Mouse (Mus musculus): Measurements from ENCODE around the gene Shcbp1l. TPM values are rescaled to one million over a fixed set of nuclear protein-coding genes. Genes with fewer than 3 reads are reported as not detected.

Gene Shcbp1l
- total and polyA plus RNA-seq, 3 experiments: 0.59 to 1.6 TPM; not detected in 1

DNA sequence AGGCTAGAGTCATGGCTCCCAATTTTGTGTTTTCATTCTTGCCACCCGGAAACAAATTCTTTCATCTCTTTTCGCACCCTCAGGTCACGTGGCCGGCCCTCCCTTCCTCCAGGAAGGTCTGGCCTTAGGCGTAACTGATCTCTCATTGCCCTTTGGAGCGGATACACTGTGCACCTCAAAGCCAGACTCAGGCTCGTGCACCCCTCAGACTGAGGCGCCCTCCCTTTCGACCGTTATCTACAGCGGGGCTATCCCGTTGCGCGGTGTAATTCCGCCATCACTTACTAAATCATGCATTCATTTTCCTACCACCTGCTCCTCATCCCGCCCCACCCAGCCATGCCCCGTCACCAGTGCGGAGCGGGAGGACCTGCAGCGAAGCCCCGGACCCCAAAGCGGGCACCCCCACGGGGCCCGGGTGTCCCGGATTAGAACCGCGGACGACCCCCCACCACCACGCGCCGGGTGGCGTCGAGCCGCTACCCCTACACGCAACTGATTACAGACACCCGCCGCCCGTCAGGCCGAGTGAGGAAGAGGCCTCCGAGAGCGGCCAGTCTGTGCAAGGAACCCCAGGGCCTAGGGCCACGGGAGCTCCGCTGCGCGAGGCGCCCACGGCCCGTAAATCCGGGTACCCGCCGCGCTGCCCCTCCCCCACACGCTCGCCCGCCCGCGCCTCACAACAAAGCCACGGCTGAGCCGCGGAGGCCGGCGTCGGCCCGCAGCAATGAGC is 62.0 kb downstream of the Shcbp1l start:
- in situ Hi-C loops (cut with MboI; ENCODE audit: low pct_ligation_motif_present, low pct_unique_long_range_greater_than_20kb, low sequenced_read_pairs): no loop called here
- Histone ChIP-seq H3K9ac (ENCODE audit: insufficient read depth, low read depth) (peak overlapping the region; percentile 96), H3K36me3 (replicated peaks in 1 of 2; ENCODE audit: control insufficient read depth in 1 of 2, insufficient read depth in 1 of 2, low read length in 1 of 2) (peaks cover 0 to 22% of the 10 kb centered on the region in 2 experiments), H3K9me3 (replicated peaks; ENCODE audit: low read length) (no peaks in the 10 kb centered on the region), H3K4me1 (ENCODE audit: control insufficient read depth in 1 of 2, insufficient read depth in 2 of 2) (peaks cover 5 to 55% of the 10 kb centered on the region in 2 experiments), H3K4me3 (replicated peaks in 1 of 3; ENCODE audit: low read depth in 2 of 3, low read length in 2 of 3, poor library complexity in 1 of 3) (peak overlapping the region; percentile 51 to 99 (median 98)), H3K4me2 (ENCODE audit: insufficient read depth, low read depth, poor library complexity, severe bottlenecking) (peak overlapping the region; percentile 88), H3K27ac (ENCODE audit: insufficient read depth, low read depth) (peak overlapping the region; percentile 72), H3K27me3 (replicated peaks) (no peaks in the 10 kb centered on the region), H3K79me2 (replicated peaks; ENCODE audit: control insufficient read depth, extremely low read depth, insufficient read depth, poor library complexity, severe bottlenecking) (peaks cover 58% of the 10 kb centered on the region)
- peak; percentile 56 for DNase-seq (ENCODE audit: extremely low read depth)
- TF ChIP-seq HCFC1 (IDR thresholded peaks at IDR 0.05; ENCODE audit: low read depth, low read length) (no peak), NELFE (IDR thresholded peaks at IDR 0.05; ENCODE audit: low read depth, low read length) (no peak), ETS1 (conservative IDR thresholded peaks at IDR 0.05; ENCODE audit: low read depth, low read length) (no peak), RCOR1 (conservative IDR thresholded peaks at IDR 0.05; ENCODE audit: low read depth, low read length) (no peak), BHLHE40 (IDR thresholded peaks at IDR 0.05; ENCODE audit: low read depth, low read length) (peak; percentile 60), IRF4 (IDR thresholded peaks at IDR 0.05; ENCODE audit: low read depth, low read length) (no peak), ZNF384 (IDR thresholded peaks at IDR 0.05; ENCODE audit: low read depth, low read length) (no peak), MYC (IDR thresholded peaks at IDR 0.05; ENCODE audit: low read depth, low read length) (no peak), CTCF (conservative IDR thresholded peaks at IDR 0.05 in 1 of 2, IDR thresholded peaks at IDR 0.05 in 1 of 2; ENCODE audit: low read depth in 2 of 2, low read length in 2 of 2) (no peak), ZC3H11A (IDR thresholded peaks at IDR 0.05; ENCODE audit: low read depth, low read length) (no peak), TCF12 (IDR thresholded peaks at IDR 0.05; ENCODE audit: low read depth, low read length) (no peak), UBTF (IDR thresholded peaks at IDR 0.05; ENCODE audit: low read depth, low read length) (no peak), CHD1 (IDR thresholded peaks at IDR 0.05; ENCODE audit: low read depth, low read length) (no peak), POLR2AphosphoS2 (IDR thresholded peaks at IDR 0.05; ENCODE audit: low read depth, low read length) (no peak), POLR2A (IDR thresholded peaks at IDR 0.05; ENCODE audit: low read depth, low read length) (no peak), PAX5 (IDR thresholded peaks at IDR 0.05; ENCODE audit: low read length) (no peak), CHD2 (IDR thresholded peaks at IDR 0.05; ENCODE audit: low read length) (no peak), USF1 (IDR thresholded peaks at IDR 0.05; ENCODE audit: low read depth, low read length) (peak; percentile 79), SMC3 (IDR thresholded peaks at IDR 0.05; ENCODE audit: low read depth, low read length) (no peak), SIN3A (IDR thresholded peaks at IDR 0.05; ENCODE audit: low read length) (no peak; the same call in 1 of the 2 replicates), USF2 (conservative IDR thresholded peaks at IDR 0.05; ENCODE audit: low read depth, low read length) (peak; percentile 72), TBP (conservative IDR thresholded peaks at IDR 0.05; ENCODE audit: low read depth, low read length) (no peak), JUN (IDR thresholded peaks at IDR 0.05; ENCODE audit: insufficient read depth, low read depth, low read length) (no peak), NRF1 (IDR thresholded peaks at IDR 0.05; ENCODE audit: low read depth, low read length) (no peak), ZKSCAN1 (IDR thresholded peaks at IDR 0.05; ENCODE audit: borderline replicate concordance, low read depth, low read length) (no peak), MAX (IDR thresholded peaks at IDR 0.05; ENCODE audit: low read length) (peak; percentile 71), JUND (conservative IDR thresholded peaks at IDR 0.05; ENCODE audit: low read depth, low read length) (no peak), MAFK (IDR thresholded peaks at IDR 0.05; ENCODE audit: insufficient replicate concordance, low read length) (no peak), RAD21 (IDR thresholded peaks at IDR 0.05; ENCODE audit: low read depth, low read length) (no peak), E2F4 (IDR thresholded peaks at IDR 0.05; ENCODE audit: insufficient replicate concordance, low read depth, low read length) (no peak), ELF1 (IDR thresholded peaks at IDR 0.05; ENCODE audit: low read depth, low read length) (no peak; the same call in 1 of the 2 replicates), EP300 (IDR thresholded peaks at IDR 0.05; ENCODE audit: low read length) (no peak), MXI1 (IDR thresholded peaks at IDR 0.05; ENCODE audit: low read depth, low read length) (peak; percentile 71), ZMIZ1 (IDR thresholded peaks at IDR 0.05; ENCODE audit: low read depth, low read length) (no peak; the same call in 1 of the 2 replicates), GABPA (IDR thresholded peaks at IDR 0.05; ENCODE audit: insufficient replicate concordance, low read depth, low read length) (no peak), MEF2A (IDR thresholded peaks at IDR 0.05; ENCODE audit: borderline replicate concordance, low read depth, low read length) (no peak; the same call in 1 of the 2 replicates), KAT2A (IDR thresholded peaks at IDR 0.05; ENCODE audit: insufficient replicate concordance, low read length) (no peak), MAZ (IDR thresholded peaks at IDR 0.05; ENCODE audit: low read depth, low read length) (no peak)
- dilution Hi-C loops (cut with MboI; ENCODE audit: extremely low pct_ligation_motif_present, extremely low pct_unique_long_range_greater_than_20kb, low sequenced_read_pairs): no loop called here
